Mouse (Mus musculus) forebrain, embryonic 14.5 days (tissue): ENCODE measurements at regions not wholly inside any gene's neighbourhood (a gene's known extent, or its start where the extent isn't known, plus 50 kb on each side); places are given as distances from the start of the nearest gene placed in this dataset.

ENCODE experiments used
- ATAC-seq: fragments of 200-750 bp; cut with Nextera tagmentation; 2 replicates; pipeline ENCODE4 v1.8.0; 2017; ENCODE audit warnings: mild to moderate bottlenecking, moderate library complexity
- DNase-seq: peaks from one replicate; pipeline ENCODE4 v3.0.0-alpha.2; 2015; ENCODE audit warnings: low spot score
- H3K27ac ChIP-seq: fragments of 300-500 bp; sonication (generic); 2 replicates; pipeline ENCODE4 v1.5.1; 2014; ENCODE audit warnings: low read depth, mild to moderate bottlenecking, control low read depth, low read length, moderate library complexity
- H3K27me3 ChIP-seq: fragments of 300-500 bp; sonication (generic); replicated peaks from 2 replicates; pipeline ENCODE4 v1.6.1; 2014; ENCODE audit warnings: low read length, control low read depth, mixed read lengths; ENCODE audit not compliant: control insufficient read depth, insufficient read depth
- H3K36me3 ChIP-seq: fragments of 300-500 bp; sonication (generic); 2 replicates; pipeline ENCODE4 v1.6.1; 2014; ENCODE audit warnings: low read length, control low read depth; ENCODE audit not compliant: control insufficient read depth, insufficient read depth
- H3K4me1 ChIP-seq: fragments of 300-500 bp; sonication (generic); 2 replicates; pipeline ENCODE4 v1.6.1; 2014; ENCODE audit warnings: antibody characterized with exemption, low read length, control low read depth; ENCODE audit not compliant: control insufficient read depth, insufficient read depth
- H3K4me2 ChIP-seq: fragments of 300-500 bp; sonication (generic); 2 replicates; pipeline ENCODE4 v1.6.1; 2014; ENCODE audit warnings: mild to moderate bottlenecking, control low read depth, low read length
- H3K4me3 ChIP-seq: fragments of 300-500 bp; sonication (generic); 2 replicates; pipeline ENCODE4 v1.5.1; 2014; ENCODE audit warnings: low read depth, low read length, control low read depth
- H3K9ac ChIP-seq: fragments of 300-500 bp; sonication (generic); 2 replicates; pipeline ENCODE4 v1.6.1; 2014; ENCODE audit warnings: mild to moderate bottlenecking, low read length, control low read depth, moderate library complexity
- H3K9me3 ChIP-seq: fragments of 300-500 bp; sonication (generic); replicated peaks from 2 replicates; pipeline ENCODE4 v1.6.1; 2016; ENCODE audit warnings: low read length, control low read depth, mixed read lengths; ENCODE audit not compliant: control insufficient read depth
- WGBS: fragments of 180-500 bp; shearing (Covaris S2); extraction: QIAGEN DNeasy Blood & Tissue Kit; methylation state at CpG from one replicate; pipeline ENCODE4 v1.1.7; 2014; 5-methylcytosine and 5-hydroxymethylcytosine counted together

GRCm38 (mm10) chr5:73946164-73946563 lies 122.1 kb downstream of the Usp46 start:
- no peak for DNase-seq

DNA sequence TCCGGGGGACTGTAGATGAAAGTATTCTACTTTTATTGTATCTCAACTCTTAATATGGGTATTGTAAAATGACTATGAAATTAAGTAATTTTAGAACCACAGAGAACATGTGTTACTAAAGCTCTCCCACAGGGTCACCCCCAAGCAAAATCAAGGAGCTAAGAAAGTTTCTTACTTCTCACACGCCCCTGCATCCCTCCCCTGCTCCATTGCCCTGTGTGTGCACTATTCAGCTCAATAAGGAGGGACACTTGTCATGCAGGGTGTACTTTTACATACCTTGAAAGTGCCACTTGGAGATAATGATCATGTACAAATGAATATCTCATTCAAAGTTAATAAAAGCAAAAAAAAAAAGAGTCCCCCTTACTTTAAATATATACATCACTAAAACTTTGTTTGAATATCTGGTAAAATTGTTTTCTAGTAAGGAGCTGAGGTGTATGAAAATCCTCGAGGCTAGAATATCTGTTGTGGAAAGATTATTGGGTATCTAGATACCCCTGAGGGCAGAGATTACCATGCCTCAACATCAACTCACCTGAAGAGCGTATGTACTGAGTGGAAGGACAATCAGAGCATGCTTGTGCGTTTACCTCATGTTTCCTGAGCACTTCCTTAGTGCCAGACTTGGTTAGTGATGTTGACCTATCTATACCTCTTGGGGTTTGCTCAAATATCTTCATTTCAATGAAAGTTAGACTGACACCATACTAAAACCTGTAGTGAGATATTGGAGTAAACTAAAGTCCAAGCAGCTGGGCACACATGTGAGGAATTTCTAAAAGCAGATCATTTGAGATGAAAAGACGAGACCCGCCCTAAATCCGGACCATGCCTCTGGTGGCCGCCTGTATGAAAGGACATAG lies 120.0 kb downstream of the Usp46 start:
- no peak overlapping the region for H3K4me2 ChIP-seq
- H3K9ac ChIP-seq = no peak overlapping the region
- H3K27me3 ChIP-seq = no peaks in the 10 kb centered on the region
- 94% methylated on average over 9 of the region's 9 CpGs for WGBS
- H3K4me3 ChIP-seq = no peak overlapping the region
- H3K4me1 ChIP-seq = peaks cover 16% of the 10 kb centered on the region
- ATAC-seq (no peak), DNase-seq (no peak)
- H3K9me3 ChIP-seq = no peaks in the 10 kb centered on the region
- H3K36me3 ChIP-seq = no peaks in the 10 kb centered on the region
- H3K27ac ChIP-seq = no peak overlapping the region

More at GRCm38 (mm10) chr5:73946164-73946563, 122.1 kb downstream of the Usp46 start:
- Histone ChIP-seq H3K9ac (no peak overlapping the region), H3K27ac (no peak overlapping the region), H3K4me1 (peaks cover 9% of the 10 kb centered on the region), H3K4me3 (no peak overlapping the region), H3K36me3 (no peaks in the 10 kb centered on the region), H3K9me3 (no peaks in the 10 kb centered on the region), H3K4me2 (no peak overlapping the region), H3K27me3 (no peaks in the 10 kb centered on the region)
- 82% methylated on average over 6 of the region's 6 CpGs for WGBS
- no peak for ATAC-seq
